8 mouse cellular contexts compared by ENCODE assay signal in the genomic region with DNA sequence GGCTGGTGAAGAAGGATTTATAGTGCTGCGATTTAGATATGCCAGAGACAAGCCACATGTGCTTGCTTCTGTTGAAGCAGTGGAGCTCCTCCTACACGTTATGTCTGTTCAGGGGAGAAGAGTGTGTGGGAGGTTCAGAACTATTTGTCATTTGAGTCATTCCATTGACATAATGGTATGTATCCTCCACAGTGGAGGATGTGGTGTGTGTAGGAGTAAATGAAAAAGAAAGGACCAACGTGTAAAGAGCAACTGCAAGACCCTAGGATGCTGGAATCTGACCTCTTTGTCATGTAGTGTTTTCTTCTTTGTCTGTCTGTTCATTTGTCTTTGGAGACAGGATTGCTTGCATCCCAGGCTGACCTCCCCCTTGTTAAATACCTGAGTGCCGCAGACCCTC.
DNase-seq lines count a peak whose midpoint lies in the region; ATAC-seq and TF ChIP-seq lines count a peak whose summit lies in the region.
"Not testable (repeated sequence)": the region's sequence is repeated elsewhere in the genome, so short reads cannot be mapped to it uniquely, and the experiment has no call there.

No protein-coding gene starts in this region.

- H3K27me3 ChIP-seq in E14TG2a.4 (ENCODE audit: insufficient read depth, low read length); kidney, postnatal 0 days (ENCODE audit: insufficient read depth, low read length): not testable (repeated sequence)

- H3K4me1 ChIP-seq in E14TG2a.4 (replicated peaks; ENCODE audit: low read depth, low read length): peaks cover 51% of the 10 kb centered on the region
- H3K4me1 ChIP-seq in kidney, postnatal 0 days (replicated peaks; ENCODE audit: insufficient read depth, low read length): not testable (repeated sequence)

- not testable (repeated sequence) for H3K36me3 ChIP-seq in E14TG2a.4 (ENCODE audit: insufficient read depth, low read length); kidney, postnatal 0 days (ENCODE audit: insufficient read depth, low read length)

- H3K27ac ChIP-seq in kidney, postnatal 0 days: not testable (repeated sequence)

- peak; percentile 86 for ATAC-seq in activated CD4-positive, CD25-positive, alpha-beta regulatory T cell, adult 4 months
- ATAC-seq in kidney, postnatal 0 days (replicated peaks; ENCODE audit: low FRiP score, low read depth): peak; percentile 43; the same call in 1 of the 2 replicates

- peak; percentile 67 for DNase-seq in CD4-positive helper T cell, adult 2 months (ENCODE audit: low read depth, low spot score)
- peak; percentile 36 for DNase-seq in Muller cell, postnatal 12 days (ENCODE audit: inconsistent ontology term)
- peak; percentile 21 to 37 for DNase-seq in frontal cortex, adult 2 months (ENCODE audit: extremely low spot score in 1 of 2, low spot score in 1 of 2)
- peak; percentile 64 for DNase-seq in kidney, postnatal 0 days (ENCODE audit: low spot score)
- peak; percentile 44 for DNase-seq in layer of hippocampus, adult 9-11 months
- peak; percentile 38 for DNase-seq in right cerebral cortex, adult 18-20 months

- not testable (repeated sequence) for H3K9ac ChIP-seq in kidney, postnatal 0 days (ENCODE audit: low read depth, low read length)

- 28% methylated on average over 4 of the region's 4 CpGs for WGBS in kidney, postnatal 0 days

- peak overlapping the region; percentile 41; the same call in 1 of the 2 replicates for H3K4me3 ChIP-seq in E14TG2a.4 (replicated peaks; ENCODE audit: low read length)
- H3K4me3 ChIP-seq in kidney, postnatal 0 days (replicated peaks; ENCODE audit: low read depth, low read length): not testable (repeated sequence)

- TF ChIP-seq CTCF in E14TG2a.4 (conservative IDR thresholded peaks at IDR 0.05; ENCODE audit: low read length); kidney, postnatal 0 days (IDR thresholded peaks at IDR 0.05; ENCODE audit: low read depth): not testable (repeated sequence)

- H3K9me3 ChIP-seq in E14TG2a.4 (ENCODE audit: low read length); kidney, postnatal 0 days (replicated peaks; ENCODE audit: low read length): not testable (repeated sequence)

- not testable (repeated sequence) for H3K4me2 ChIP-seq in kidney, postnatal 0 days (ENCODE audit: low read length)
